Mouse (Mus musculus) lung, postnatal 36 days (tissue): ENCODE results near the gene Pcid2.
A peak's percentile ranks its signal among the peaks of the same experiment; 100 is the strongest.

Experiments
- DNase-seq: peaks from one replicate; pipeline ENCODE4 v3.0.0; 2022; ENCODE audit warnings: mixed read lengths

Gene Pcid2

GRCm38 (mm10) chr8:13105087-13105881 is at the start of gene Pcid2, which contains the start of gene Cul4a:
TSS of gene Pcid2 (minus strand) at chr8:13105459.
TSS of gene Cul4a (plus strand) at chr8:13105621.
- peak; percentile 98 for DNase-seq

GRCm38 (mm10) chr8:13154099-13154498 is 48.8 kb upstream of the Pcid2 start:
- DNase-seq, result no peak

- no peak for DNase-seq
Measured at GRCm38 (mm10) chr8:13150929-13151328, 45.7 kb upstream of the Pcid2 start.

GRCm38 (mm10) chr8:13149866-13150265 is 44.6 kb upstream of the Pcid2 start:
- no peak for DNase-seq

- no peak for DNase-seq
Measured at GRCm38 (mm10) chr8:13149287-13149686, 44.0 kb upstream of the Pcid2 start.

GRCm38 (mm10) chr8:13148476-13148875 is 43.2 kb upstream of the Pcid2 start:
- no peak for DNase-seq

GRCm38 (mm10) chr8:13141681-13142080 is 36.4 kb upstream of the Pcid2 start:
- DNase-seq, result no peak

GRCm38 (mm10) chr8:13139641-13140182 is 34.5 kb upstream of the Pcid2 start:
- DNase-seq, result no peak

GRCm38 (mm10) chr8:13132220-13132619 is 27.0 kb upstream of the Pcid2 start:
- DNase-seq, result peak; percentile 85

- DNase-seq, result peak; percentile 10
Measured at GRCm38 (mm10) chr8:13124897-13125296, 19.6 kb upstream of the Pcid2 start.

GRCm38 (mm10) chr8:13122887-13123421 is 17.7 kb upstream of the Pcid2 start:
- DNase-seq, result no peak

GRCm38 (mm10) chr8:13120882-13121665 is 15.8 kb upstream of the Pcid2 start:
- DNase-seq, result no peak

- DNase-seq, result no peak
Measured at GRCm38 (mm10) chr8:13118516-13118915, 13.3 kb upstream of the Pcid2 start.

GRCm38 (mm10) chr8:13117096-13117495 is 11.8 kb upstream of the Pcid2 start:
- no peak for DNase-seq

- DNase-seq, result no peak
Measured at GRCm38 (mm10) chr8:13113232-13113631, 8.0 kb upstream of the Pcid2 start.

- DNase-seq, result no peak
Measured at GRCm38 (mm10) chr8:13111917-13112316, 6.7 kb upstream of the Pcid2 start.

GRCm38 (mm10) chr8:13109416-13109960 is 4.2 kb upstream of the Pcid2 start:
- DNase-seq, result no peak

GRCm38 (mm10) chr8:13108967-13109366 is 3.7 kb upstream of the Pcid2 start:
- no peak for DNase-seq

GRCm38 (mm10) chr8:13107990-13108638 is 2.9 kb upstream of the Pcid2 start:
- no peak for DNase-seq

GRCm38 (mm10) chr8:13105908-13106551 is 771 bp upstream of the Pcid2 start:
- peak; percentile 18 for DNase-seq

- DNase-seq, result peak; percentile 93
Measured at GRCm38 (mm10) chr8:13104691-13105086, 570 bp downstream of the Pcid2 start.

GRCm38 (mm10) chr8:13077542-13077941 is 27.7 kb downstream of the Pcid2 start:
- DNase-seq, result no peak
